Mouse (Mus musculus): ENCODE measurements around the gene Zfp444.

DNA sequence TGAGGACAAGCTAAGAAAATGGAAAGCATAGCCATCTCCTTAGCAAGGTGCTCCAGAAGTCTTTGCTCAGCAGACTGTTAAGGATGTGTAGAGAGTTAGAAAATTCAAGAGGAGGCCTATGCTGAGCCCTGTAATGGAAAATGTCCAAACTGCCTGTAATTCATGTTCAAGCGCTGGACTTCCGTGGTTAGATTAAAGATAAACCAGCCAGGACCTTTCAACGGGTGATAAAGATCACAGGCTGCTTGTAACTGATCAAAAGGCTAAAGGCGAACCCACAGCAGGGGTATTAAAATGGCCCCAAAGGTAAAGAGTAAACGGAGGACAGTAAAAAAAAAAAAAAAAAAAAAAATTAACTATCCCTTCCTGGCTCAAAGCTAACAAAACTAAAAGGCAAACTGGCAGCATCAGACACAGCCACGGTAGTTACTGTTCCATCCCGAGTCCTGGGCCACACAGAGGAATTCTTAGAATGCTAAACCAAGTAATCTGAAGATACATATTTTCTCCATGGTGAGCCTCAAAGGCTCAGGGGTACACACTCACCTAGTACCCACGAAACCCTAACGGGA lies 15.0 kb upstream of the Zfp444 start:
- no peak for TF ChIP-seq ZNF384 (IDR thresholded peaks at IDR 0.05; ENCODE audit: low read depth, low read length)
- TF ChIP-seq HCFC1 (IDR thresholded peaks at IDR 0.05; ENCODE audit: borderline replicate concordance, insufficient read depth, low read length): no peak
